Mouse (Mus musculus) liver, embryonic 16.5 days (tissue): ENCODE results near the gene Fbxw4. TPM values are rescaled to one million over a fixed set of nuclear protein-coding genes. Genes with fewer than 3 reads are reported as not detected.

Experiments
- ATAC-seq: fragments of 200-750 bp; cut with Nextera tagmentation; 2 replicates; pipeline ENCODE4 v1.8.0; 2017; ENCODE audit warnings: low read depth, mild to moderate bottlenecking, moderate number of reproducible peaks, moderate library complexity
- H3K27ac ChIP-seq: fragments of 300-500 bp; sonication (generic); 2 replicates; pipeline ENCODE4 v1.5.1; 2014; ENCODE audit warnings: mild to moderate bottlenecking, low read length
- H3K27me3 ChIP-seq: fragments of 300-500 bp; sonication (generic); 2 replicates; pipeline ENCODE4 v1.6.1; 2014; ENCODE audit warnings: low read depth, low read length, mixed read lengths; ENCODE audit not compliant: control insufficient read depth, insufficient read depth
- H3K36me3 ChIP-seq: fragments of 300-500 bp; sonication (generic); 2 replicates; pipeline ENCODE4 v1.6.1; 2014; ENCODE audit warnings: mild to moderate bottlenecking; ENCODE audit not compliant: control insufficient read depth, insufficient read depth
- H3K4me1 ChIP-seq: fragments of 300-500 bp; sonication (generic); 2 replicates; pipeline ENCODE4 v1.6.1; 2014; ENCODE audit warnings: low read depth, low read length, mixed read lengths; ENCODE audit not compliant: control insufficient read depth
- H3K4me2 ChIP-seq: fragments of 300-500 bp; sonication (generic); 2 replicates; pipeline ENCODE4 v1.6.1; 2014; ENCODE audit warnings: low read depth, low read length, mixed read lengths
- H3K4me3 ChIP-seq: fragments of 300-500 bp; sonication (generic); 2 replicates; pipeline ENCODE4 v1.5.1; 2014; ENCODE audit warnings: low read depth, mild to moderate bottlenecking, low read length
- H3K9ac ChIP-seq: fragments of 300-500 bp; sonication (generic); 2 replicates; pipeline ENCODE4 v1.6.1; 2014; ENCODE audit warnings: low read depth, low read length
- H3K9me3 ChIP-seq: fragments of 300-500 bp; sonication (generic); replicated peaks from 2 replicates; pipeline ENCODE4 v1.6.1; 2016; ENCODE audit warnings: low read length; ENCODE audit not compliant: control insufficient read depth
- WGBS: fragments of 180-500 bp; shearing (Covaris S2); extraction: QIAGEN DNeasy Blood & Tissue Kit; methylation state at CpG from one replicate; pipeline ENCODE4 v1.1.7; 2014; ENCODE audit not compliant: insufficient replicate concordance; 5-methylcytosine and 5-hydroxymethylcytosine counted together
- polyA plus RNA-seq: library from polyadenylated mRNA; unstranded; fragments of >200 nt; fragmentation: Nextera tagmentation; extraction: Ambion mirVana; gene quantifications from 2 replicates; pipeline ENCODE4 v1.2.1, GENCODE M21; 2015

Fbxw4 gene
- polyA plus RNA-seq, 1 experiment from 2014 or later = 2.5 TPM

DNA sequence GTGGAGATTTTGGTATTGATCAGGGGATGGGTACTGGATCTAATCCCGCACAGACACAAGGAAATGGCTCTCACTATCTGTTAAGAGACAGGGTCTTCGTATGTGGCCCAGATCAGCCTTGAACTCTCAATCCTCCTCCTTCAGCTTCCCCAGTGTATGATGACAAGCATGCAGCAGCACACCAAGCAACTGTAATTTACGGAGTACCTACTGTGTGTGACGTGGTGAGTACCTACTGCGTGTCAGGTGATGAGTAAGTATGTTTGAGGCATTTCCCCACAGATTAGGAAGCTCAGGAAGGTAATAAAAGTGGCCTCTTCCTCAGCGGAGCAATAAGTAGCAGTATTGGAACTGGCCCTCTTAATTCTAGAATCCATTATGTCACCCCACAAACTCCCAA, 64.6 kb downstream of the Fbxw4 start:
- Histone ChIP-seq H3K4me3 (no peak overlapping the region), H3K4me1 (no peaks in the 10 kb centered on the region), H3K9ac (no peak overlapping the region), H3K36me3 (no peaks in the 10 kb centered on the region), H3K27ac (no peak overlapping the region), H3K27me3 (no peaks in the 10 kb centered on the region), H3K9me3 (no peaks in the 10 kb centered on the region), H3K4me2 (no peak overlapping the region)
- ATAC-seq = no peak
- 78% methylated on average over 6 of the region's 6 CpGs for WGBS

DNA sequence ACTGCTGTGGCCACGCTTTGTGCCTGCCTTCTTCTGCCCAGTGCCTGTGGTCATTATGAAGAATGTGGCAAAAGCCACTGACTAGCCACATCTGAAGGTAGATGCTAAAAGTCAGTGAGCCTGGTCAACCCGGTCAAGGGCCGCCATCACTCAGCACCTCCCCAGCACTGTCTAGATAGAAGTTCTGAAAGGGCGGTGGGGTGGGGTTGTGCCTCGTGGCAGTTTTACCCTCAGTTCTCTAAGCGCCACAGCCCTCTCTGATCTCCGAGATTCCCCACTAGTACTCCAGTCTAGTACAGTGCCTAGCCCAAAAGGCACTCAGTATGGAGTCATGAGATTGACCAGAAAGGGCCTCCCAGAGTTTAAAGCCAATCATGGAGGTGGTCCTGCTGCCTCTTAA, 66.0 kb downstream of the Fbxw4 start:
- no peaks in the 10 kb centered on the region for H3K4me1 ChIP-seq
- no peak overlapping the region for H3K4me3 ChIP-seq
- 82% methylated on average over 7 of the region's 7 CpGs for WGBS
- no peaks in the 10 kb centered on the region for H3K36me3 ChIP-seq
- no peaks in the 10 kb centered on the region for H3K9me3 ChIP-seq
- H3K27me3 ChIP-seq = no peaks in the 10 kb centered on the region
- no peak for ATAC-seq
- H3K27ac ChIP-seq = no peak overlapping the region
- no peak overlapping the region for H3K4me2 ChIP-seq
- H3K9ac ChIP-seq = no peak overlapping the region

- Histone ChIP-seq H3K27me3 (no peaks in the 10 kb centered on the region), H3K4me3 (no peak overlapping the region), H3K4me2 (no peak overlapping the region), H3K36me3 (no peaks in the 10 kb centered on the region), H3K9ac (no peak overlapping the region), H3K27ac (no peak overlapping the region), H3K9me3 (no peaks in the 10 kb centered on the region), H3K4me1 (no peaks in the 10 kb centered on the region)
- ATAC-seq = no peak
- 77% methylated on average over 9 of the region's 9 CpGs for whole genome bisulfite sequencing
Measured at GRCm38 (mm10) chr19:45592916-45593315, 67.2 kb downstream of the Fbxw4 start.

- Histone ChIP-seq H3K27ac (no peak overlapping the region), H3K4me1 (no peaks in the 10 kb centered on the region), H3K4me2 (no peak overlapping the region), H3K4me3 (no peak overlapping the region), H3K9ac (no peak overlapping the region), H3K36me3 (no peaks in the 10 kb centered on the region), H3K9me3 (no peaks in the 10 kb centered on the region), H3K27me3 (no peaks in the 10 kb centered on the region)
- WGBS = 43% methylated on average over 7 of the region's 7 CpGs
- no peak for ATAC-seq
Measured at GRCm38 (mm10) chr19:45591704-45592103, 68.4 kb downstream of the Fbxw4 start.

DNA sequence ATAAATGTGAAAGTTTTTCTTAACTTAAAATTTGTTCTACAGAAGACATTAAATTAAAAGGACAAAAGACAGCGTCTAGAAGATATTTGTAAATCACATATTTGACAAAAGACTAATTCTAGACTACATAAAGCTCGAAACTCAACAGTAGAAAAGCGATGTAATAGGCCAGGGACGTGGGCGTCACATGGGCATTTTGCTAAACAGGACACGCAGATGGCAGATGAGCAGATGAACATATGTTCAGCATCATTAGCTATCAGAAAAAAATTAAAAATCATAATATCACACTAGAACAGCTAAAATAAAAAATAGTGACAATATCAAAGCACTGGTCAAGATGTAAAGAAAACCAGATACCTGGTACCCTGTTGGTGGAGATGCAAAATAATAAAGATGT, 70.4 kb downstream of the Fbxw4 start:
- ATAC-seq = no peak
- Histone ChIP-seq H3K4me3 (no peak overlapping the region), H3K27ac (no peak overlapping the region), H3K36me3 (no peaks in the 10 kb centered on the region), H3K9me3 (no peaks in the 10 kb centered on the region), H3K4me2 (no peak overlapping the region), H3K4me1 (no peaks in the 10 kb centered on the region), H3K9ac (no peak overlapping the region), H3K27me3 (no peaks in the 10 kb centered on the region)
- 81% methylated on average over 6 of the region's 6 CpGs for WGBS

- H3K27ac ChIP-seq = no peak overlapping the region
- no peaks in the 10 kb centered on the region for H3K9me3 ChIP-seq
- H3K4me2 ChIP-seq = no peak overlapping the region
- no peaks in the 10 kb centered on the region for H3K27me3 ChIP-seq
- no peak overlapping the region for H3K9ac ChIP-seq
- ATAC-seq = no peak
- 68% methylated on average over 6 of the region's 6 CpGs for WGBS
- no peak overlapping the region for H3K4me3 ChIP-seq
- H3K36me3 ChIP-seq = no peaks in the 10 kb centered on the region
- no peaks in the 10 kb centered on the region for H3K4me1 ChIP-seq
Measured at GRCm38 (mm10) chr19:45587509-45588292, 72.4 kb downstream of the Fbxw4 start.

GRCm38 (mm10) chr19:45586850-45587249, 73.3 kb downstream of the Fbxw4 start:
- 75% methylated on average over 3 of the region's 3 CpGs for WGBS

DNA sequence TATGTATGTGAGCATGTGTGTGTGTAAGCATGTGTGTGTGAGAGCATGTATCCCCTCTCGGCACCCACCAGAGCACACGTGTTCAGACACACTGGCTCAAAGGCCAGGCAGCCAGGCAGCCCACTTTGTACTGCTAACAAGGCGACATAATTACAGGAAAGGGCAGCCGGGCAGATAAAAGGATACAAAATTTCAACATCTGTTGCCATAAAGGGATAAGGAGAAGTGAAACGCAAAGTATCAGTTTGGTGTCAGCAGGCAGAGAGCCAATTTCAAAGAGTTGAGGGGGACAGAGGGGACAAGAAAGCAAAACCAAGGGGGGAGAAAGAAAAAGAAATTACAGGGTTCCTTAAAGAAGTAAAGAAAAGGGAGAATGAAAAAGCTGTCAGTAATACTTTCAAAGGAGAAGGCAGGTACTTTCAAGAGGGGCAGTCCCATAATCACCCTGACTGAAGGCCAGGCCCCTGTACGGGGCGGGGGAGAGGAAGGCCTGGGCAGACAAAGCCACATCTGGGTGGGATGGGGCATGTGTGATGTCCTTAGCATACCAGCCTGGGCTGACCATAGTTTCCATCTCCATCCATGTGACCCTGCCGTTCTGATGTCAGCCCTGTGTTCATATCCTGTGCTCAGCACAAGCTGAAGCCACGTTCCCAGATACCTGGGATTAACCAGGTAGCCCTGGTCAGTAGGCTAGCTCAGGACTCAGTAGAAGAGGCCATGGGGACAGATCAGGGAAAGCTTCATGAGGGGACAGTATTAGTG, 75.1 kb downstream of the Fbxw4 start:
- H3K9ac ChIP-seq = no peak overlapping the region
- H3K4me1 ChIP-seq = no peaks in the 10 kb centered on the region
- ATAC-seq = no peak
- H3K4me3 ChIP-seq = no peak overlapping the region
- WGBS = 62% methylated on average over 9 of the region's 9 CpGs
- H3K27me3 ChIP-seq = no peaks in the 10 kb centered on the region
- H3K4me2 ChIP-seq = no peak overlapping the region
- H3K36me3 ChIP-seq = no peaks in the 10 kb centered on the region
- H3K27ac ChIP-seq = no peak overlapping the region
- H3K9me3 ChIP-seq = no peaks in the 10 kb centered on the region

More at GRCm38 (mm10) chr19:45586850-45587249, 73.3 kb downstream of the Fbxw4 start:
- no peak overlapping the region for H3K27ac ChIP-seq
- no peak overlapping the region for H3K4me2 ChIP-seq
- no peaks in the 10 kb centered on the region for H3K27me3 ChIP-seq
- no peaks in the 10 kb centered on the region for H3K4me1 ChIP-seq
- no peak overlapping the region for H3K9ac ChIP-seq
- H3K36me3 ChIP-seq = no peaks in the 10 kb centered on the region
- H3K4me3 ChIP-seq = no peak overlapping the region
- ATAC-seq = no peak
- no peaks in the 10 kb centered on the region for H3K9me3 ChIP-seq

DNA sequence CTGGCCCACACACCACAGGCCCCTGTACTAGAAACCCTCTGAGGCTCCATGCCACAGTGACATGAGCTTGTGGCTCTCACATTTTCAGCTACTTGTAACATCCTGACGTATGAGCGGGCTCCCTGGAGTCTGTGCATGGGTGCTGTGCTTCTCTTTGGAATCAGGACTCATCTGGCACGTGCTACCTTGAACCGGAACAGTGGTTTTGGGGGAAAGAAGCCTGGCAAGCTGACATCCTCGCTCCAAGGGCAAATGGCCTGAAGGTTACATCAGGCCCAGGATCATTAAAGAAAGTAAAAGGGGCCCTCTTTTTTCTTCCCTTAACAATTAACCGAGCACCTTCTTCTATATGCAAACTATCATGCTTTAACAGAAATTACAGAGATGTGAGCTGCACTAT, 77.0 kb downstream of the Fbxw4 start:
- no peak overlapping the region for H3K4me3 ChIP-seq
- WGBS = 86% methylated on average over 6 of the region's 6 CpGs
- no peaks in the 10 kb centered on the region for H3K4me1 ChIP-seq
- no peak overlapping the region for H3K4me2 ChIP-seq
- H3K9ac ChIP-seq = no peak overlapping the region
- no peaks in the 10 kb centered on the region for H3K27me3 ChIP-seq
- H3K36me3 ChIP-seq = no peaks in the 10 kb centered on the region
- H3K27ac ChIP-seq = no peak overlapping the region
- no peak for ATAC-seq
- no peaks in the 10 kb centered on the region for H3K9me3 ChIP-seq
